Mouse (Mus musculus): ENCODE data around the gene Gfy. TPM values are rescaled to one million over a fixed set of nuclear protein-coding genes. Genes with fewer than 3 reads are reported as not detected.

The Gfy gene
- not detected for polyA plus RNA-seq (2017; shearing (Covaris generic))

DNA sequence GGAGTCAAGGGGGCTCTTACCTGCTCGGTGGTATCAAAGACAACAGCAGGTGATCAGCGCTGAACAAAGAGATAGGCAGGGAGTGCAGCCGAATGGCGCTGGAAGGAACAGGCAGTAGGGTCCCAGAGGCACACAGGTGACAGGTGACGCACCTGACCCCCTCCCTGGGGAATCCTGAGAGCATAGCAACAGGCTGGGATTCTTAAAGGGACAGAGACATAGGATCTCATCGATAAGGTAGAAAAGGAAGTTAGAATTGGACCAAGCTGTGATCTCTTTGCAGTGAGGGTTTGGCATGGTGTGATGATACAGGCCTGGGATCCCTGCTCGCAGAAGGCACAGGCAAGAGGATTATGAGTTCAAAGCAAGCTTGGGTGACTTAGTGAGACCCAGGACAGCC lies at the start of gene Gfy:
TSS of gene Gfy (minus strand) at position 101 of the 400 bp plus-strand sequence.

DNA sequence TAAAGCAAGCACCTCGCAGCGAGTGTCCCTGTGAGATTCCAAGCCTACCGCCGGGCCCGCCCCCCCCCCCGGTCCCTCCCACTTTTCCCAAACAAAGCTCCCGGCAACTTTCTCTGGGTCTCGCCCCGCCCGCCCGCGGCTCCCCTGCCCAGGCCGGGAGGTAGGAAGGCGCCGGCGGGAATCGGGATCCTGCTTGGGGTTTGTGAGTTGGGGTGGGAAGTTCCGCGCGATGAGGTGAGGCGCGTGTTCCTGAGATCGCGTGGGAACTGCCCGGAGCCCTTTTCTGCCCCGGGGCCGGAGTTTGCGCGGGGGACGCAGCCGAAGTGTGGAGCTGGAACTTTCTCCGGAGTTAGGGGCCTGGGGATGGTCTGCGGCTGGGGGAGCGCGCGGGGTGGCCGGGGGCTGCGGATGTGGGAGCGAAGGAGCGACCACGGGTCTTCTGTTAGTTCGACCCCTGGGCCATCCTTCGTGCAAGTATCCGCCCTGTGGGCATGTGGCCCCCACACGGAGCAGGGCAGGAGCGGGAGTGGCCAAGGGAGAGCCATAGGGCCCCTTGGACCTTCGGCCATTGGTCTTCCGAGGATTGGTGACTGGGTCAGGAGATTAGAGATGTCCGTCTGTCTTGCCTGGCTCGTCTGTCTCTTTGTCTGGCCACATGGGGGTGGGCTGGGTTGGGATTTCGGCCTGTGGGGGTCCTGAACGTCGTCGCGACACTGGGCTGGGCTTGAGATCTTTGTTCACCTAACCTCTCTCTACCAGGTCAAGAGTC lies 36.5 kb upstream of the Gfy start, which contains the start of gene Tead2:
TSS of gene Tead2 (plus strand) at position 81 of the 769 bp plus-strand sequence.

DNA sequence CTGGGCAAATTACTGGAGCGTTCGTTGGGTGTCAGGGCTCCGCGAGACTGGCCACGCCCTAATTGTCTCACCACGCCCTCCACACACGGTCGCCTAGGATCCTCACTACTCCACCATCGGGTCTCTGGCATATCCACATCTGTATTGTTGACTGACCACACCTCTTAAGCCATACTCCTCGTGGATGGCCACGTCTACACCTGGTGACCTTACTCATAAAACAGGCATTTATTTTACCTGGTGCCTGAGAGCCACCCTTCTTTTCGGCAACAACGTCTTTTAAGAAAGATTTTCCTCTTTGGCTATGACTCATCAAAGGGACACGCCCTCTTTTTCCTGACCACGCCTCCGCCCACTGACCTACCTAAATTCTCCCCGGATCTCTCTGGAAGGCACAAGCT lies 32.5 kb upstream of the Gfy start, which contains the start of gene Dkkl1:
TSS of gene Dkkl1 (minus strand) at position 297 of the 401 bp plus-strand sequence.

DNA sequence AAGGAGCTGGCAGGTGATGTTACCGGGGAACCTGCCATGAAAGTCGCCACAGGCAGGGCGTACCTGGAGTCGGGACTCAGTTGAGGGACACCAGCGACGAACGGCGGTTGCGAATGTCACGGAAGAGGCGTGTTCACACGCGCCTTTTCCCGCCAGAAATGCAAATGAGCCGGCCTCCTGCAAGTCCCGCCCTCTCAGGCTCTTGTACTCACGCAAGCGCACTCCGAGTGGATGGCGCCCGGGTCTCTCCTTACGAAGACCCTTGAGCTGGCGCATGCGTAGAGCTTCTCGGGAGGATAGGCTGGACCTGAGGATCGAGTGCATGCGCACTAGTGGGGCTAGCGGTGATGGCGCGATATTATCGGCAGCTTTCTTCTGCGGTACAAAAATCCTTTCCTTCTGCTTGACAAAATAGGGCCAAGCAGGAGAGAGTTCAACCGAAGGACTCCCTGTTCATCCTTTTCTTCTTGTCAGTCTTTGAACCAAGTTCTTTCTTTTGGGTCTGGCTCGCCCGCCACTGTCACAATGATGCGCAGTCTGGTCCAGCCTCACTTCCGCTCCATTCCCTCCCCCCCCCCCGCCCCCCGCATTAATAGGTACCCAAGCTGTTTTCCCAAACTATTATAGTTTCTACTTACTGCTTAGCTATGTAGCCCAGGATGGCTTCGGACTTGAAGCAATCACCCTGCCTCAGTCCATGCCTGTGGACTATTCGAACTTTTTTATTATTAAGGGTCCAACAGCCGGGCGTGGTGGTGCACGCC lies 25.2 kb upstream of the Gfy start, which contains the start of gene Ccdc155:
TSS of gene Ccdc155 (minus strand) at position 513 of the 764 bp plus-strand sequence.

DNA sequence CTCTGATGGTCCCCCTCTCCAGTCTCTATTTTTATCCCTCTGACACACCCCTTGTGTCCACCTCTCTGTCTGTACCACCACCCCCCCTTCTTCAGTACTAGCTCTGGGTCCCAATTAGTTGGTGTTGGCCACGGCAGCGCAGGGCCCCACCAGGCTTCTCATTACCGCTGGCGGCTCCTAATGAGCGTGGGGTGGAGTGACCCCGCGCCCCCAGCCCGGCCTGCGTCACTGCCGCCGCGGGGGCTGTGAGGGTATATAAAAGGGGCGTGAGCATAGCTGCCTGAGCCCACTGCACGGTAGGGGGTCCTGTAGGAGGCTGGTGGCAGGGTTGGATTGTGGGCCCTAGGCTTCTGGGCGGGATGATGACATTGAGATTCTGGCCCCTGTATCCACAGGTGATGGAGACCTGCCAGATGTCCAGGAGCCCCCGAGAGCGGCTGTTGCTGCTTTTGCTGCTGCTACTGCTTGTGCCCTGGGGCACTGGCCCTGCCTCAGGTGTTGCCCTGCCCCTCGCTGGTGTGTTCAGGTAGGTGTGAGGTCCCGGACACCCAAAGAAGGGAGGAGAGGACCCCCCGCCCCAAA lies 1.6 kb upstream of the Gfy start, which contains the start of gene Pth2:
TSS of gene Pth2 (plus strand) at position 100 of the 582 bp plus-strand sequence.

DNA sequence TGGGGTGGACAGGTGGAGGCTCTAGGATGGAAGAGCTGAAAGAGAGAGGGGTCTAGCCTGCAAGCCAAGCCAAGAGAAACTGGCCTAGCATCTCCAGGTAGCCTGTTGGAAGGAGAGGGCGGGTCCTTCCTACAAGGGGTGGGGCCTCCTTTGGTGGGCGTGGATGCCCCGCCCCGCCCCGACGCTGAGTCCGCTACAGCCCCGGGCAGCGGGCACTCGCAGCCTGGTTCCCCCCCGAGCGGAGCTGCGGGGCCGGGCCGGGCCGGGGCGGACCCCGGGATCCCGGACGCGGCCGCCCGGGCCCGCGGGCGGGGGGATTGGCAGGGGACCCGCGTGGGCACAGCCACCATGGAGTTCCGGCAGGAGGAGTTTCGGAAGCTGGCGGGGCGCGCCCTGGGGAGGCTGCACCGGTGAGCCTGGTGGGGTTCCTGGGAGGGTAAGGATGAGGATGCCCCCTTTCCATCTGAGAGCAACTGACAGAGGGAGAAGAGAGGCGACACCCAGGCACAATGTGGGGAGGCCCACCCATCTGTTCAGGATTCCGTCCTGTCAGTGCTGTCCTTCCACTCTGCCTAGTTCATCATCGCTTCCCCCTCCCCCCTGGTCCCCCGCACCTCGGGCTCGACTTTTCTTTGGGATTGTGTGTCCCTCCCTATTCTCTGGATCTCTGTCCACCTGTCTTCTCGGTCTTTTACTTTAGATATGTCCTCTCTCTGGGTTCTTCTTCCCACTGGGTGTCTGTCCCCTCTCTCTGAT lies 15.5 kb downstream of the Gfy start, which contains the start of gene Slc17a7:
TSS of gene Slc17a7 (plus strand) at position 215 of the 756 bp plus-strand sequence.

DNA sequence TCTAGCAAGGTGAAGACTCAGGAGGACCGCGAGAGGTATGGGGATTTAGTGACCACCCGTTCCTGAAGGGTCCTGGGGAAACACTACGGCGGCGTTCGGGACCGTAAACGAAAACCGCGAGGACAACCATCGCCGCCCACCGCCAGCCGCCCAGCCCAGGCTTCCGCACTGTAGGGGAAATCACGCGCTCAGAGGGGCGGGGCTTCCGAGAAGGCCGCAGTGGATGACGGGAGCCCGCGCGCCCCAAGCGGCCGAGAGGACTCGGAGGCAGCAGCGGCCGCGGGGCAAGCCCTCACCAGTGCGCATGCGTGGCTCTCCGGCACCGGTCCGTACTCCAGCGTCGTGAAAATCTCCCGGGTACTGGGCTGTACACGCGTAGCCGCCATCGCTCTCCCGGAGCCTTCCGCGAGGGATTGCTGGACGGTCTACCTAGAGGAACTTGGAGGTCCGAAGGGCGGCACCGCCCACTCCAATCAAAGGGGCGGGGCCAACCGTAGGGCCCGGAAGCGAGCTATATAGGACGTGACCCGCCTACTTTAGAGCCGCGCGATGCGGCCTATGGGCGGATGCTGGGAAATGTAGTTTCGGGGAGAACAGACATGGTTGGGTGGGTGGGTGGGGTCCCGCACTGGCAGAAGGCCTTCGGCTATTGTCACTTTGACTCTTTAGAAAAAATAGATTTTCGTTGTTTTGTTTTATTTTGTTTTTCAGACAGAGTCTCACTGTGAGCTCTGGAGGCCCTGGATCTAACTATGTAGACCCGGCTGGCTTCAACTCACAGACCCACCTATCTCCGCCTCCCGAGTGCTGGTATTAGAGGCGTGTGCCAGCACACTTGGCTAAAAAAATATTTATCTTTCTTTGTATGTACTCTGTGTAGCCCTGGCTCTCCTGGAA lies 25.0 kb downstream of the Gfy start, which contains the start of the genes Pih1d1 and Aldh16a1:
TSS of gene Pih1d1 (plus strand) at position 208 of the 897 bp plus-strand sequence.
TSS of gene Aldh16a1 (minus strand) at position 489 of the 897 bp plus-strand sequence.

DNA sequence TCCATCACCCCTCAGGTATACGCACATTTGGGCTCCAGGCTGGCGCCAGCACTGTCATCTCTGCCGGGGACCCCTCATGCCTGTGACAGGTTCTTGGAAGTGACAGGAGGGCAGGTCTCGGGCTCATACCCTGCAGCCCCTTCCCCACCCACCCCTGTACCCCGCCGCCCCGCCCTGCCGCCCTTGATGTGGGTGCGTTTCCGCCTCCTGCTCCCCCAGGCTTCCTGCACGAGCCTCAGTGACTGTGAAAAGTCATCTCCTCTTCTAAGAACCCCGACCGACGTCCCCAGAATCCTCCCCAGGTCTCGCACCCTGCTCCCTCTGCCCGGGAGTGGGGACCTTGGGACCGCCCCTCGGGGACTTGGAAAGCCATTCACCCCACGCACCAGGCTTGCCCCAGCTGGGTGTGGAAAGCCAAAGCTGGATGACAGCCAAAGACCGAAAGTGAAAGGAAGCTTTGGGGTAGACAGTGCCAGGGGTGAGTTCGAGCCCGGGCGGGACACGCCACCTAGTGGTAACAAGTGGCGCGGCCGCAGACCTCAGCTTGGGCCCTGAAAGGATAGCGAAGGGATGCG lies 43.3 kb downstream of the Gfy start, which contains the start of the genes Gm45713 and Flt3l:
TSS of gene Gm45713 (minus strand) at position 239 of the 575 bp plus-strand sequence.
TSS of gene Flt3l (minus strand) at position 440 of the 575 bp plus-strand sequence.

DNA sequence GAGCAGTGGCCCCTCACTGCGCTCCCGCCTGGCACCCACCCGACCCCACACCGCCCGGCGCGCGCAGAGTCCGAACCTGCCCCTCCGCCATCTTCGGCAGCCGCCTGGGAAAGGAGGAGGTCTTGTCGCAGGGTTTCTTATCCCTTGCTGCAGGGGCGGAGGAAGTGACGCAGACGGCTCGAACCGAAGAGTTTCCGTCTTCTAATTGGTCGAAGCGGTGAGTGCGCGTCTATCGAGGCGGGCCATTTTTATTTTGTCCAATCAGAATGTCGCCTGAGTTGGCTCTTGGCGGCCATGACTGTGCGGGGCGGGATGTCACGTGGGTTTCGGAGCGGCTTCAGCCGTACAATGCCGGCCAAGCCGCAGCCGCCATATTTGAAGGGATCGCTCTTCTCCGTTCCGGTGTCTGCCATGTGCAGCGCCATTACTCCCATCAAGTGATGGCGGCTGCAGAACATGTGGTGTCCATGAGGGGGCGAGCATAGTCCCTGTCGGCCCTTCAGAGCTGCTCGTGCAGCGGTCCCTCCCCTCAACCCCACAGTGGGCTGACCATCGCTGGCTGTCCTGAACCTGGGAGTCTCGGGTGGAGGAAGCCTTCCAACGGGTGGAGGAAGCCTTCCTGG lies 50.6 kb downstream of the Gfy start, which contains the start of gene Rpl13a:
TSS of gene Rpl13a (minus strand) at position 138 of the 623 bp plus-strand sequence.

Other genes with a start within 250 kb of the Gfy start
- under 1 TPM; 0.14 to 0.18 TPM for gene Tsks, start 236.4 kb downstream of the Gfy start, polyA plus RNA-seq (2017; shearing (Covaris generic))
- under 1 TPM; 0.28 to 0.44 TPM for gene Cpt1c, start 204.7 kb downstream of the Gfy start, polyA plus RNA-seq (2017; shearing (Covaris generic))
- gene Prmt1, start 193.0 kb downstream of the Gfy start, polyA plus RNA-seq (2017; shearing (Covaris generic)) = 100 to 1,000 TPM; 138 to 219 TPM
- gene Irf3, start 181.9 kb downstream of the Gfy start, polyA plus RNA-seq (2017; shearing (Covaris generic)) = 100 to 1,000 TPM; 173 to 194 TPM
- 10 to 100 TPM; 24.3 to 26.9 TPM for gene Bcl2l12, start 180.9 kb downstream of the Gfy start, polyA plus RNA-seq (2017; shearing (Covaris generic))
- gene Scaf1, start 163.2 kb downstream of the Gfy start, polyA plus RNA-seq (2017; shearing (Covaris generic)) = 10 to 100 TPM; 30.1 to 38.3 TPM
- gene Rras, start 161.6 kb downstream of the Gfy start, polyA plus RNA-seq (2017; shearing (Covaris generic)) = 10 to 100 TPM; 21.5 to 34.7 TPM
- 1 to 10 TPM; 3.3 to 6.1 TPM for gene Prr12, start 126.7 kb downstream of the Gfy start, polyA plus RNA-seq (2017; shearing (Covaris generic))
- gene Nosip, start 117.1 kb downstream of the Gfy start, polyA plus RNA-seq (2017; shearing (Covaris generic)) = 100 to 1,000 TPM; 130 to 137 TPM
- 1 to 10 TPM; 1.9 to 2.7 TPM for gene Prrg2, start 116.9 kb downstream of the Gfy start, polyA plus RNA-seq (2017; shearing (Covaris generic))
- gene Rcn3, start 87.3 kb downstream of the Gfy start, polyA plus RNA-seq (2017; shearing (Covaris generic)) = 10 to 100 TPM in 1 of 2 experiments, 1 to 10 TPM in 1; 5.2 to 16.8 TPM
- 10 to 100 TPM in 1 of 2 experiments, 1 to 10 TPM in 1; 1.6 to 18.5 TPM for gene Fcgrt, start 75.7 kb downstream of the Gfy start, polyA plus RNA-seq (2017; shearing (Covaris generic))
- gene Rps11, start 55.1 kb downstream of the Gfy start, polyA plus RNA-seq (2017; shearing (Covaris generic)) = 1,000 to 10,000 TPM; 2,309 to 3,648 TPM
- 1,000 to 10,000 TPM; 2,307 to 3,859 TPM for gene Rpl13a, start 50.8 kb downstream of the Gfy start, polyA plus RNA-seq (2017; shearing (Covaris generic))
- not detected for gene Gm45713, start 43.3 kb downstream of the Gfy start, polyA plus RNA-seq (2017; shearing (Covaris generic))
- gene Flt3l, start 43.1 kb downstream of the Gfy start, polyA plus RNA-seq (2017; shearing (Covaris generic)) = 100 to 1,000 TPM; 263 to 410 TPM
- 10 to 100 TPM; 57.0 to 66.8 TPM for gene Pih1d1, start 25.3 kb downstream of the Gfy start, polyA plus RNA-seq (2017; shearing (Covaris generic))
- 10 to 100 TPM; 41.4 to 60.4 TPM for gene Aldh16a1, start 25.0 kb downstream of the Gfy start, polyA plus RNA-seq (2017; shearing (Covaris generic))
- gene Slc17a7, start 15.6 kb downstream of the Gfy start, polyA plus RNA-seq (2017; shearing (Covaris generic)) = under 1 TPM; 0.45 to 0.72 TPM
- not detected for gene Pth2, start 1.4 kb upstream of the Gfy start, polyA plus RNA-seq (2017; shearing (Covaris generic))
- under 1 TPM; 0.07 to 0.10 TPM for gene Ccdc155, start 25.3 kb upstream of the Gfy start, polyA plus RNA-seq (2017; shearing (Covaris generic))
- 10 to 100 TPM in 1 of 2 experiments, 1 to 10 TPM in 1; 9.8 to 26.8 TPM for gene Dkkl1, start 32.6 kb upstream of the Gfy start, polyA plus RNA-seq (2017; shearing (Covaris generic))
- gene Tead2, start 36.2 kb upstream of the Gfy start, polyA plus RNA-seq (2017; shearing (Covaris generic)) = 1 to 10 TPM; 2.6 to 4.0 TPM
- 100 to 1,000 TPM; 461 to 714 TPM for gene Cd37, start 59.5 kb upstream of the Gfy start, polyA plus RNA-seq (2017; shearing (Covaris generic))
- under 1 TPM in 1 of 2 experiments, not detected in 1; 0.20 TPM for gene Slc6a16, start 61.5 kb upstream of the Gfy start, polyA plus RNA-seq (2017; shearing (Covaris generic))
- gene Slc6a21, start 97.9 kb upstream of the Gfy start, polyA plus RNA-seq (2017; shearing (Covaris generic)) = under 1 TPM in 1 of 2 experiments, not detected in 1; 0.28 TPM
- 10 to 100 TPM; 12.2 to 16.1 TPM for gene Trpm4, start 154.2 kb upstream of the Gfy start, polyA plus RNA-seq (2017; shearing (Covaris generic))
- not detected for gene Hrc, start 155.7 kb upstream of the Gfy start, polyA plus RNA-seq (2017; shearing (Covaris generic))
- under 1 TPM; 0.12 to 0.16 TPM for gene Ppfia3, start 187.4 kb upstream of the Gfy start, polyA plus RNA-seq (2017; shearing (Covaris generic))
- under 1 TPM in 1 of 2 experiments, not detected in 1; 0.35 TPM for gene Lin7b, start 191.0 kb upstream of the Gfy start, polyA plus RNA-seq (2017; shearing (Covaris generic))
- gene Snrnp70, start 216.2 kb upstream of the Gfy start, polyA plus RNA-seq (2017; shearing (Covaris generic)) = 100 to 1,000 TPM; 204 to 218 TPM
- gene Kcna7, start 226.1 kb upstream of the Gfy start, polyA plus RNA-seq (2017; shearing (Covaris generic)) = not detected
- gene Ntf5, start 234.1 kb upstream of the Gfy start, polyA plus RNA-seq (2017; shearing (Covaris generic)) = 1 to 10 TPM; 1.2 to 1.4 TPM
- gene Lhb, start 241.3 kb upstream of the Gfy start, polyA plus RNA-seq (2017; shearing (Covaris generic)) = not detected

All from activated CD4-positive, CD25-positive, alpha-beta regulatory T cell (primary cell).